Mouse (Mus musculus): ENCODE results near the gene D8Ertd738e.

DNA sequence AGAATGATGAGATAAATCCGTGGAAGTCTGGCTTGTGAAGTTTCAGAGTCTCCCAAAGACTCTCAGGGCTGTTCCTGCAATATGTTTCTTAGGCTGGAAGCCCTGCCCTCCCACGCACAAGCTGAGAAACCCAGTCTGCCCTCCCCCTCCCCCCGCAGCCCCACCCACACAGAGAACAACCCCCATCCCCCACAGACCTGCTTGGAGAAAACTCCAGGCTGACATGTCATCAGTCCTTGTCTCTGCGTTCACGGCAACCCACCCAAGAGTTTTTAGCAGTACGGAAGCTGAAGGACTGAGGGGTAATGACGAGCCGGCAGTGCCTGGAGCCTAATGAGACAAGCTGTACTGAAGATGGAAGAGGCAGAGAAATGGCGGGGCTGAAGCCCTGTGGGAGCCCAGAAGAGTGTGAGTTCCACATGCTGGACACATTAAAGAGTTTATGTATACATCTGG, 35.1 kb upstream of the D8Ertd738e start:
- TF ChIP-seq CTCF (conservative IDR thresholded peaks at IDR 0.05; ENCODE audit: low read length) (no peak), NANOG (IDR thresholded peaks at IDR 0.05; ENCODE audit: borderline replicate concordance, low read length) (no peak), POU5F1 (IDR thresholded peaks at IDR 0.05; ENCODE audit: borderline replicate concordance, low read length) (no peak)
